10 mouse cellular contexts compared by ENCODE assay signal in the genomic region with DNA sequence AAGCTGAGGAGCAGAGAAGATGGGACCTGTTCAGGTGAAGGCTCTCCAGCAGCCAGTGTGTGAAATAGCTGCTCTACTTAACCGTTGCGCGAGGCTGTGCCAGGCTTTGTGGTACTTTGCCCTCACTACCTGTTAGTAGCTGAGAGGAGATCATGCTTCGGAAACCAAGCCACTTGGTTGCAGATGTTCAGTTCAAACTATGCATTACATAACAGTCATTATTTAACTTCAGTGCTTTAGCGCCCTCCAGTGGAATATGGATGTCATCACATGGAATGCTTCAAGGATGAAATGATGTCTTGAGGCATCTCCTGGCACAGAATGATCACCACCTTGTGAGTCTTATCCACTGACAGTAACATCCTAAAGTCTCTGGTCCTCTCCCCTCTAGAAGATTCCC. TPM values are rescaled to one million over a fixed set of nuclear protein-coding genes. Genes with fewer than 3 reads are reported as not detected.
DNase-seq lines count a peak whose midpoint lies in the region; ATAC-seq and TF ChIP-seq lines count a peak whose summit lies in the region.
"Had no signal": no experiment of that assay in that cellular context is flagged by ENCODE, and none has a peak within 500 bp of the region (broad histone marks: within the 10 kb centered on the region; RNA-seq: fewer than 3 reads in every experiment).

No protein-coding gene starts in this region.

- H3K9ac ChIP-seq in heart, adult 2 months (ENCODE audit: low read depth, low read length), result no peak overlapping the region
- H3K9ac ChIP-seq in ES-Bruce4 (ENCODE audit: low read depth, poor library complexity, severe bottlenecking), result no peak overlapping the region
- no peak overlapping the region for H3K9ac ChIP-seq in limb, embryonic 14.5 days (ENCODE audit: low read depth, low read length, severe bottlenecking)
- H3K9ac ChIP-seq: limb, embryonic 13.5 days had no signal

- H3K36me3 ChIP-seq in heart, adult 2 months (ENCODE audit: control insufficient read depth, insufficient read depth, low read length), result no peaks in the 10 kb centered on the region
- no peaks in the 10 kb centered on the region for H3K36me3 ChIP-seq in ES-Bruce4 (ENCODE audit: control insufficient read depth, insufficient read depth, low read length, poor library complexity, severe bottlenecking)
- H3K36me3 ChIP-seq in limb, embryonic 14.5 days (ENCODE audit: control insufficient read depth, insufficient read depth, low read length), result no peaks in the 10 kb centered on the region
- H3K36me3 ChIP-seq in splenic B cell, adult 2 months (ENCODE audit: control insufficient read depth, insufficient read depth, low read length, poor library complexity, severe bottlenecking), result no peaks in the 10 kb centered on the region
- H3K36me3 ChIP-seq: limb, embryonic 13.5 days had no signal

- H3K79me2 ChIP-seq in heart, adult 2 months (replicated peaks; ENCODE audit: control insufficient read depth, insufficient read depth, low read length), result no peaks in the 10 kb centered on the region

- H3K4me2 ChIP-seq in limb, embryonic 14.5 days (replicated peaks; ENCODE audit: low read depth, low read length, severe bottlenecking), result no peak overlapping the region
- H3K4me2 ChIP-seq: limb, embryonic 13.5 days had no signal

- H3K9me3 ChIP-seq in ES-Bruce4 (replicated peaks; ENCODE audit: control insufficient read depth, insufficient read depth, low read length, poor library complexity, severe bottlenecking), result no peaks in the 10 kb centered on the region
- no peaks in the 10 kb centered on the region for H3K9me3 ChIP-seq in limb, embryonic 14.5 days (ENCODE audit: control insufficient read depth, low read length)
- H3K9me3 ChIP-seq: limb, embryonic 13.5 days had no signal

- DNase-seq in heart, adult 2 months, result no peak
- no peak for DNase-seq in heart, adult 9 months (ENCODE audit: low spot score in 2 of 2)
- DNase-seq in cerebellum, postnatal 25 days, result peak; percentile 12 to 27
- DNase-seq in kidney, adult 8-10 months, result peak; percentile 69 to 78
- peak; percentile 67 for DNase-seq in limb, embryonic 14.5 days (ENCODE audit: low spot score)
- DNase-seq in splenic B cell, adult 2 months (ENCODE audit: low read depth, low spot score), result peak; percentile 2
- DNase-seq in urinary bladder, adult 18-20 months (ENCODE audit: low spot score in 2 of 2), result no peak

- H3K4me1 ChIP-seq in heart, adult 2 months (ENCODE audit: control insufficient read depth, insufficient read depth, low read length), result no peaks in the 10 kb centered on the region
- no peaks in the 10 kb centered on the region for H3K4me1 ChIP-seq in ES-Bruce4 (ENCODE audit: control insufficient read depth, insufficient read depth, low read length)
- no peaks in the 10 kb centered on the region for H3K4me1 ChIP-seq in limb, embryonic 14.5 days (ENCODE audit: control insufficient read depth, insufficient read depth, low read length)
- H3K4me1 ChIP-seq: limb, embryonic 13.5 days had no signal

- TF ChIP-seq POLR2A in heart, adult 2 months (IDR thresholded peaks at IDR 0.05; ENCODE audit: insufficient read depth, low read depth, low read length), result no peak
- no peak for TF ChIP-seq POLR2A in ES-Bruce4 (IDR thresholded peaks at IDR 0.05; ENCODE audit: insufficient read depth, low read length)
- no peak for TF ChIP-seq POLR2A in limb, embryonic 14.5 days (IDR thresholded peaks at IDR 0.05; ENCODE audit: borderline replicate concordance, extremely low read depth, insufficient read depth, insufficient read length)

- TF ChIP-seq CTCF in heart, adult 2 months (IDR thresholded peaks at IDR 0.05), result peak; percentile 71
- peak; percentile 38 for TF ChIP-seq CTCF in ES-Bruce4 (IDR thresholded peaks at IDR 0.05; ENCODE audit: low read depth, low read length)

- intact Hi-C loops in heart, adult 2 months (cut with DNase I), result loop anchor here (5.0 kb wide), 2 partner anchors 98 to 673 kb away; no protein-coding TSS in a partner anchor

- TF ChIP-seq EP300 in heart, adult 2 months (IDR thresholded peaks at IDR 0.05; ENCODE audit: insufficient read depth, low read depth, low read length), result no peak
- TF ChIP-seq EP300 in ES-Bruce4 (IDR thresholded peaks at IDR 0.05; ENCODE audit: insufficient read depth, low read depth, low read length), result no peak

- H3K27me3 ChIP-seq in heart, adult 2 months (ENCODE audit: control insufficient read depth, insufficient read depth, low read length), result no peaks in the 10 kb centered on the region
- peaks cover 2% of the 10 kb centered on the region; the same call in 1 of the 2 replicates for H3K27me3 ChIP-seq in ES-Bruce4 (ENCODE audit: control insufficient read depth, insufficient read depth, low read length, poor library complexity, severe bottlenecking)
- peaks cover 4% of the 10 kb centered on the region; the same call in 1 of the 2 replicates for H3K27me3 ChIP-seq in limb, embryonic 14.5 days (ENCODE audit: control insufficient read depth, insufficient read depth, low read length)
- H3K27me3 ChIP-seq in splenic B cell, adult 2 months (ENCODE audit: control insufficient read depth, insufficient read depth, low read length, poor library complexity, severe bottlenecking), result no peaks in the 10 kb centered on the region

- 22% methylated on average over 5 of the region's 5 CpGs for WGBS in heart, adult 2 months
- WGBS in limb, embryonic 14.5 days, result 19% methylated on average over 5 of the region's 5 CpGs

- no peak overlapping the region for H3K4me3 ChIP-seq in heart, adult 2 months
- H3K4me3 ChIP-seq in ES-Bruce4 (ENCODE audit: low read depth, low read length), result no peak overlapping the region
- no peak overlapping the region for H3K4me3 ChIP-seq in limb, embryonic 14.5 days (replicated peaks; ENCODE audit: low read length)
- H3K4me3 ChIP-seq: limb, embryonic 13.5 days had no signal

- ATAC-seq in limb, embryonic 14.5 days (ENCODE audit: low FRiP score, low read depth), result no peak

- H3K27ac ChIP-seq in heart, adult 2 months, result no peak overlapping the region
- H3K27ac ChIP-seq in ES-Bruce4 (ENCODE audit: insufficient read depth, low read length), result no peak overlapping the region
- no peak overlapping the region for H3K27ac ChIP-seq in limb, embryonic 14.5 days (replicated peaks; ENCODE audit: low read depth, low read length)
- H3K27ac ChIP-seq: limb, embryonic 13.5 days had no signal

RNA-seq across cellular contexts. Expression of a gene that starts 56.5 kb away (rescaled TPM):
- not detected for total RNA-seq in heart, adult 2 months (2021)
- 0.08 and 0.12 TPM in 2 replicates for polyA plus RNA-seq in heart, adult 2 months (2012; rRNA removed)
- not detected in 2 replicates for polyA plus RNA-seq in ES-Bruce4 (2011; ENCODE audit: insufficient read depth, insufficient read length, low read depth, missing spikeins)
- 9.9 and 12.5 TPM in 2 replicates for polyA plus RNA-seq in limb, embryonic 14.5 days (2012; rRNA removed)
- 4.9 and 5.0 TPM in 2 replicates for polyA plus RNA-seq in limb, embryonic 14.5 days (2014; fragmentation: Nextera tagmentation; extraction: Ambion mirVana)
- polyA plus RNA-seq: stomach, embryonic 16.5 days had no signal

Comparison
In these comparisons a context has a peak if more than half of its experiments do, and no peak if none do; other contexts are left out.
1. DNase-seq: peak in cerebellum, postnatal 25 days (2 of 2), kidney, adult 8-10 months (2 of 2), limb, embryonic 14.5 days (single experiment) and splenic B cell, adult 2 months (single experiment); none in heart, adult 2 months (0 of 2), heart, adult 9 months (0 of 2) and urinary bladder, adult 18-20 months (0 of 2).